Mouse (Mus musculus): ENCODE results near the gene Iqsec3.
A peak's percentile ranks its signal among the peaks of the same experiment; 100 is the strongest.

Iqsec3 gene

GRCm38 (mm10) chr6:121473093-121473821 is at the start of gene Iqsec3:
Gene Iqsec3 (minus strand): TSS chr6:121473678.
- peak; percentile 98 for DNase-seq (ENCODE audit: extremely low spot score, low spot score)

GRCm38 (mm10) chr6:121522106-121522705 is 48.7 kb upstream of the Iqsec3 start:
- DNase-seq (ENCODE audit: extremely low spot score, low spot score): no peak

GRCm38 (mm10) chr6:121521030-121521429 is 47.6 kb upstream of the Iqsec3 start:
- no peak for DNase-seq (ENCODE audit: extremely low spot score, low spot score)

GRCm38 (mm10) chr6:121519896-121520295 is 46.4 kb upstream of the Iqsec3 start:
- DNase-seq (ENCODE audit: extremely low spot score, low spot score): no peak

GRCm38 (mm10) chr6:121519266-121519810 is 45.9 kb upstream of the Iqsec3 start:
- DNase-seq (ENCODE audit: extremely low spot score, low spot score): no peak

- no peak for DNase-seq (ENCODE audit: extremely low spot score, low spot score)
These were observed 44.2 kb upstream of the Iqsec3 start for GRCm38 (mm10) chr6:121517726-121518125.

- no peak for DNase-seq (ENCODE audit: extremely low spot score, low spot score)
These were observed 36.9 kb upstream of the Iqsec3 start for GRCm38 (mm10) chr6:121510381-121510780.

GRCm38 (mm10) chr6:121509871-121510270 is 36.4 kb upstream of the Iqsec3 start:
- DNase-seq (ENCODE audit: extremely low spot score, low spot score): no peak

GRCm38 (mm10) chr6:121508266-121508665 is 34.8 kb upstream of the Iqsec3 start:
- no peak for DNase-seq (ENCODE audit: extremely low spot score, low spot score)

- DNase-seq (ENCODE audit: extremely low spot score, low spot score): no peak
These were observed 27.7 kb upstream of the Iqsec3 start for GRCm38 (mm10) chr6:121501044-121501638.

GRCm38 (mm10) chr6:121499856-121500255 is 26.4 kb upstream of the Iqsec3 start:
- no peak for DNase-seq (ENCODE audit: extremely low spot score, low spot score)

- DNase-seq (ENCODE audit: extremely low spot score, low spot score): peak; percentile 17
These were observed 25.5 kb upstream of the Iqsec3 start for GRCm38 (mm10) chr6:121498819-121499535.

- no peak for DNase-seq (ENCODE audit: extremely low spot score, low spot score)
These were observed 22.1 kb upstream of the Iqsec3 start for GRCm38 (mm10) chr6:121495606-121496005.

- DNase-seq (ENCODE audit: extremely low spot score, low spot score): no peak
These were observed 21.5 kb upstream of the Iqsec3 start for GRCm38 (mm10) chr6:121495026-121495425.

GRCm38 (mm10) chr6:121494319-121494718 is 20.8 kb upstream of the Iqsec3 start:
- no peak for DNase-seq (ENCODE audit: extremely low spot score, low spot score)

- DNase-seq (ENCODE audit: extremely low spot score, low spot score): no peak
These were observed 17.9 kb upstream of the Iqsec3 start for GRCm38 (mm10) chr6:121491339-121491738.

GRCm38 (mm10) chr6:121472273-121472672 is 1.2 kb downstream of the Iqsec3 start:
- no peak for DNase-seq (ENCODE audit: extremely low spot score, low spot score)

- no peak for DNase-seq (ENCODE audit: extremely low spot score, low spot score)
These were observed 5.2 kb downstream of the Iqsec3 start for GRCm38 (mm10) chr6:121468235-121468634.

GRCm38 (mm10) chr6:121462628-121463340 is 10.7 kb downstream of the Iqsec3 start:
- DNase-seq (ENCODE audit: extremely low spot score, low spot score): no peak

GRCm38 (mm10) chr6:121457381-121457780 is 16.1 kb downstream of the Iqsec3 start:
- DNase-seq (ENCODE audit: extremely low spot score, low spot score): no peak

GRCm38 (mm10) chr6:121456651-121457050 is 16.8 kb downstream of the Iqsec3 start:
- DNase-seq (ENCODE audit: extremely low spot score, low spot score): no peak
